Mouse (Mus musculus): Measurements from ENCODE around the gene Arhgef1.

The Arhgef1 gene

DNA sequence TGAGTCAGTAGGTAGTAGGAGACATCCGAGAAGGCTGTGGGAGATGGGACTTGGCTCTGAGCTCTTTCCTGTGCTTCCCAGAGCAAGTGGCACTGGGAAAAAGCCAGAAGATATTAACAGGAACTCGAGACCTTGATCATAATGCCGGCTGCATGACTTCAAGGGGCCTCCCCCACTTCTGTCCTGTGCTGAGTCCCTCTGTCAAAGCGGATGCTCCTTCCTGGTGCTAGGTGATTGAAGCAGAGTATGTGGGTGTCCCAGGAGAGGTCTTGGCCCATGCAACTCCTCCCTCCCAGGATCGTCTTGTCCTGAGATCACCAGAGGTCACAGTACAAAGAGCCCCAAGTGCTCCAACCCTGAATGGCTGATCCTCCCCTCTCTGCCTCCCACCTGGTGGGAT is 71.2 kb downstream of the Arhgef1 start:
- Histone ChIP-seq H3K27me3 (ENCODE audit: control insufficient read depth, insufficient read depth, low read length, poor library complexity, severe bottlenecking) (no peaks in the 10 kb centered on the region), H3K36me3 (ENCODE audit: control insufficient read depth, insufficient read depth, low read length, poor library complexity, severe bottlenecking) (peaks cover 13% of the 10 kb centered on the region; the same call in 1 of the 2 replicates)
- DNase-seq (ENCODE audit: low read depth, low spot score) = no peak

DNA sequence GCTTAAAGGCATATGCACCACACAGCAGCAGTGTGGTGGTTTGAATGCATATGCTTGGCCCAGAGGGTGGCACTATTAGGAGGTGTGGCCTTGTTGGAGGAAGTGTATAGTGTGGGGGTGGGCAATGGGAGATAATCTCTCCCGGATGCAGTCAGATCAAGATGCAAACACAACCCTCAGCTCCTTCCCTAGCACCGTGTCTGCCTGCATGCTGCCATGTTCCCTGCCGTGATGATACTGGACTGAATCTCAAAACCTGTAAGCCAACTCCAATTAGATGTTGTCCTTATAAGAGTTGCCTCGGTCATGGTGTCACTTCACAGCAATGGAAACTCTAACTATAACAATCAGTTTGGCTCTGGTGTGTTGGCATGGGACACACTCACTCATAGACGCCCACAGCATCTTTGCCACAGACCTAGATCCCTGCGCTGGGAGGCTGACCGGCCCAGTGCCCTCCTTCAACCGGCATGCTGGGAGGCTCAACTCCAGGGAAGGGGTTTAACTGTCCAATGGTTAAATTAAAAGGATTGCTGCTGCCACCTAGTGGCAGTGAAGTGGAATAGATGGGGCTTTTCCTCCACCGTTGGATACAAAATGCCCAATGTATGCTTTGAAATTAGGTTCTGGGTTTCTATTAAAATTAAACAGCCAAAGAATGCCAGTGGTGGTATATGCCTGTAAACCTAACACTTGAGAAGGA is 72.3 kb downstream of the Arhgef1 start:
- no peaks in the 10 kb centered on the region for H3K27me3 ChIP-seq (ENCODE audit: control insufficient read depth, insufficient read depth, low read length, poor library complexity, severe bottlenecking)
- peaks cover 4% of the 10 kb centered on the region; the same call in 1 of the 2 replicates for H3K36me3 ChIP-seq (ENCODE audit: control insufficient read depth, insufficient read depth, low read length, poor library complexity, severe bottlenecking)
- peak; percentile 73 for DNase-seq (ENCODE audit: low read depth, low spot score)

Measured in splenic B cell, adult 2 months (primary cell).